23 mouse cellular contexts compared by ENCODE assay signal in genomic region chr2:168803849-168804248, GRCm38 (mm10). TPM values are rescaled to one million over a fixed set of nuclear protein-coding genes. Genes with fewer than 3 reads are reported as not detected.
DNase-seq lines count a peak whose midpoint lies in the region; ATAC-seq and TF ChIP-seq lines count a peak whose summit lies in the region.
"Had no signal": no experiment of that assay in that cellular context is flagged by ENCODE, and none has a peak within 500 bp of the region (broad histone marks: within the 10 kb centered on the region; RNA-seq: fewer than 3 reads in every experiment).

No protein-coding gene starts in this region.

- no peak for ATAC-seq in hindbrain, embryonic 16.5 days
- peak; percentile 74 for ATAC-seq in kidney, postnatal 0 days (replicated peaks; ENCODE audit: low FRiP score, low read depth)
- ATAC-seq: forebrain, embryonic 13.5 days; forebrain, postnatal 0 days had no signal

- TF ChIP-seq CTCF in kidney, postnatal 0 days (IDR thresholded peaks at IDR 0.05; ENCODE audit: low read depth) = no peak

- H3K4me1 ChIP-seq in hindbrain, embryonic 10.5 days (replicated peaks) = peaks cover 30% of the 10 kb centered on the region
- no peaks in the 10 kb centered on the region for H3K4me1 ChIP-seq in hindbrain, embryonic 16.5 days (ENCODE audit: control insufficient read depth, insufficient read depth, low read depth, low read length)
- H3K4me1 ChIP-seq in kidney, postnatal 0 days (replicated peaks; ENCODE audit: insufficient read depth, low read length) = no peaks in the 10 kb centered on the region
- peaks cover 32% of the 10 kb centered on the region for H3K4me1 ChIP-seq in limb, embryonic 10.5 days
- H3K4me1 ChIP-seq: forebrain, embryonic 13.5 days; heart, embryonic 15.5 days had no signal

- H3K9me3 ChIP-seq in hindbrain, embryonic 10.5 days = no peaks in the 10 kb centered on the region
- H3K9me3 ChIP-seq in hindbrain, embryonic 16.5 days (ENCODE audit: control insufficient read depth, low read length) = no peaks in the 10 kb centered on the region
- no peaks in the 10 kb centered on the region for H3K9me3 ChIP-seq in kidney, postnatal 0 days (replicated peaks; ENCODE audit: low read length)
- H3K9me3 ChIP-seq in limb, embryonic 10.5 days (replicated peaks) = no peaks in the 10 kb centered on the region
- H3K9me3 ChIP-seq: embryonic facial prominence, embryonic 13.5 days; forebrain, embryonic 13.5 days; heart, embryonic 15.5 days had no signal

- peak overlapping the region; percentile 23; the same call in 1 of the 2 replicates for H3K27ac ChIP-seq in hindbrain, embryonic 10.5 days
- no peak overlapping the region for H3K27ac ChIP-seq in hindbrain, embryonic 16.5 days (ENCODE audit: low read depth, low read length)
- no peak overlapping the region for H3K27ac ChIP-seq in kidney, postnatal 0 days
- 0 out of 2 replicates have a peak overlapping the region, but pooled peaks have one; percentile 25 for H3K27ac ChIP-seq in limb, embryonic 10.5 days
- H3K27ac ChIP-seq: embryonic facial prominence, embryonic 13.5 days; forebrain, embryonic 13.5 days; heart, adult 2 months; heart, embryonic 15.5 days; hindbrain, embryonic 14.5 days had no signal

- no peaks in the 10 kb centered on the region for H3K36me3 ChIP-seq in hindbrain, embryonic 10.5 days
- H3K36me3 ChIP-seq in hindbrain, embryonic 16.5 days (ENCODE audit: control insufficient read depth, insufficient read depth, low read length) = no peaks in the 10 kb centered on the region
- H3K36me3 ChIP-seq in kidney, postnatal 0 days (ENCODE audit: insufficient read depth, low read length) = no peaks in the 10 kb centered on the region
- no peaks in the 10 kb centered on the region for H3K36me3 ChIP-seq in limb, embryonic 10.5 days
- H3K36me3 ChIP-seq: embryonic facial prominence, embryonic 13.5 days; heart, embryonic 15.5 days had no signal

- H3K4me2 ChIP-seq in hindbrain, embryonic 16.5 days (ENCODE audit: low read length) = no peak overlapping the region
- H3K4me2 ChIP-seq in kidney, postnatal 0 days (ENCODE audit: low read length) = no peak overlapping the region
- H3K4me2 ChIP-seq: embryonic facial prominence, embryonic 13.5 days; forebrain, embryonic 13.5 days; heart, embryonic 11.5 days; heart, embryonic 15.5 days; hindbrain, embryonic 14.5 days had no signal

- no peak for DNase-seq in hindbrain, embryonic 10.5 days (ENCODE audit: low spot score)
- DNase-seq in kidney, postnatal 0 days (ENCODE audit: low spot score) = peak; percentile 86
- no peak for DNase-seq in kidney, adult 9 months
- peak; percentile 56 for DNase-seq in embryo, embryonic 10.5 days (ENCODE audit: low spot score)
- DNase-seq in limb, embryonic 10.5 days (ENCODE audit: low spot score) = no peak
- no peak for DNase-seq in lung, postnatal 10 days
- DNase-seq in cerebellum, adult 9-11 months = no peak
- DNase-seq: adrenal gland, postnatal 10 days; cerebellum, adult 11 months; cerebellum, adult 8-10 months; cerebellum, postnatal 25 days; forebrain, postnatal 0 days; gastrocnemius, postnatal 14 days; heart, adult 2 months; heart, postnatal 14 days had no signal

- WGBS in hindbrain, embryonic 10.5 days = 76% methylated on average over 4 of the region's 4 CpGs
- 56% methylated on average over 4 of the region's 4 CpGs for WGBS in hindbrain, embryonic 16.5 days
- WGBS in kidney, postnatal 0 days = 18% methylated on average over 4 of the region's 4 CpGs
- 19% methylated on average over 4 of the region's 4 CpGs for WGBS in limb, embryonic 10.5 days

- no peak overlapping the region for H3K9ac ChIP-seq in hindbrain, embryonic 16.5 days (ENCODE audit: low read depth, low read length)
- no peak overlapping the region for H3K9ac ChIP-seq in kidney, postnatal 0 days (ENCODE audit: low read depth, low read length)
- H3K9ac ChIP-seq: embryonic facial prominence, embryonic 13.5 days; forebrain, embryonic 13.5 days; forebrain, postnatal 0 days; heart, embryonic 15.5 days; hindbrain, embryonic 14.5 days had no signal

- H3K27me3 ChIP-seq in hindbrain, embryonic 10.5 days (ENCODE audit: insufficient read depth, poor library complexity, severe bottlenecking) = peaks cover 24% of the 10 kb centered on the region
- no peaks in the 10 kb centered on the region for H3K27me3 ChIP-seq in hindbrain, embryonic 16.5 days (replicated peaks; ENCODE audit: control insufficient read depth, insufficient read depth, low read length)
- H3K27me3 ChIP-seq in kidney, postnatal 0 days (ENCODE audit: insufficient read depth, low read length) = no peaks in the 10 kb centered on the region
- H3K27me3 ChIP-seq in limb, embryonic 10.5 days (ENCODE audit: low read depth, poor library complexity, severe bottlenecking) = 0 out of 2 replicates have a peak, but pooled peaks cover 6% of the 10 kb centered on the region
- H3K27me3 ChIP-seq: heart, embryonic 15.5 days had no signal

- no peak overlapping the region for H3K4me3 ChIP-seq in hindbrain, embryonic 10.5 days
- no peak overlapping the region for H3K4me3 ChIP-seq in hindbrain, embryonic 16.5 days (ENCODE audit: low read length)
- H3K4me3 ChIP-seq in kidney, postnatal 0 days (replicated peaks; ENCODE audit: low read depth, low read length) = no peak overlapping the region
- no peak overlapping the region for H3K4me3 ChIP-seq in limb, embryonic 10.5 days
- H3K4me3 ChIP-seq: embryonic facial prominence, embryonic 13.5 days; forebrain, embryonic 13.5 days; heart, adult 2 months; heart, embryonic 15.5 days had no signal

RNA-seq across cellular contexts. Expression of gene Sall4, which starts 36.1 kb away (rescaled TPM):
- 19.0 and 44.4 TPM in 2 replicates for polyA plus RNA-seq in hindbrain, embryonic 10.5 days (2016; fragmentation: Nextera tagmentation; extraction: Ambion mirVana)
- polyA plus RNA-seq in hindbrain, embryonic 16.5 days (2015; fragmentation: Nextera tagmentation; extraction: Ambion mirVana) = 0.51 and 0.76 TPM in 2 replicates
- polyA plus RNA-seq in kidney, postnatal 0 days (2015; fragmentation: Nextera tagmentation; extraction: Ambion mirVana) = not detected in 2 replicates
- 26.8 and 53.3 TPM in 2 replicates for polyA plus RNA-seq in limb, embryonic 10.5 days (2016; fragmentation: Nextera tagmentation; extraction: Ambion mirVana)
- polyA plus RNA-seq: C2C12; gonadal fat pad, adult 2 months had no signal

Comparison
In these comparisons a context has a peak if more than half of its experiments do, and no peak if none do; other contexts are left out.
1. DNase-seq: peak in kidney, postnatal 0 days (single experiment) and embryo, embryonic 10.5 days (single experiment); none in hindbrain, embryonic 10.5 days (single experiment), kidney, adult 9 months (single experiment), limb, embryonic 10.5 days (single experiment), lung, postnatal 10 days (single experiment) and cerebellum, adult 9-11 months (single experiment).
2. H3K27ac ChIP-seq: peak in hindbrain, embryonic 10.5 days (single experiment) and limb, embryonic 10.5 days (single experiment); none in hindbrain, embryonic 16.5 days (single experiment) and kidney, postnatal 0 days (single experiment).
3. RNA of gene Sall4, which starts 36.1 kb away (polyA plus RNA-seq): 26.8 to 53.3 TPM in limb, embryonic 10.5 days and 19.0 to 44.4 TPM in hindbrain, embryonic 10.5 days; 0.51 to 0.76 TPM in hindbrain, embryonic 16.5 days and not detected in kidney, postnatal 0 days; every median in the first group is over 10 times any median in the second.